Mouse (Mus musculus) 3134 (cell line): ENCODE measurements around the gene Angptl4.
A peak's percentile ranks its signal among the peaks of the same experiment; 100 is the strongest.

Experiments
- DNase-seq: peaks from one replicate; pipeline ENCODE4 v3.0.0-alpha.2; 2011; ENCODE audit warnings: low spot score; ENCODE audit not compliant: insufficient read length; ENCODE audit errors: extremely low read depth

The Angptl4 gene

DNA sequence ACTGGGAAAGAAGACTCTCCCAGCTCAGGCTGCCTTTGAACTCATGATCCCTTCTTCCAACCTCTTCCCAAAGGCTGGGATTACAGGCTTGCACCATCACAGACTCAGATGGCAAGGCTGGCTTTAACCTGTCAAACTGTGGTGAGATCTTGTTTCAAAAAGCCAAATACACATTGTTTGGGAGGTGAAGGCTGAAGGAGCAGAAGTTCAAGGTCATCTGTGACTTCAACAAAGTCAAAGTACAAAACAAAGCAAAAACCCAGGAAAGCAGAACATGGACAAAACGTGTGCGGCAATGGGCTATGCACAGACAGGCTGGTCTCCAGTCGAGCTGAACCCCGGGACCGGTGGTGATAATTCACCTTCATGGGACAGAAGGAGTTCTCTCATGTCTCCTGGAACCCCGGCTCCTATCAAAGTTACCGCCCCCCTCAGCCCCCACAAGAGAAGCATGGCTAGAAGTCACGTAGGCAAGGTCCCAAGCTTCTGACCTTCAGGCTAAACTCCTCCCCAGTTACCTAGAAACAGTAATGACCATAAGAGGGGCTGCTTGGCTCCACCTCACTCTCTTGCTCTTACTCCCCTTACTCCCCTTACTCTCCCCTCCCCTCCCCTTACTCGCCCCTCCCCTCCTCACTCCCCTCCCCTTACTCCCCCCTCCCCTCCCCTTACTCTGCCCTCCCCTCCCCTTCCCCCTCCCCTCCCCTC is 25.7 kb upstream of the Angptl4 start:
- DNase-seq, result no peak

- DNase-seq, result no peak
These were observed 23.1 kb upstream of the Angptl4 start for GRCm38 (mm10) chr17:33804745-33805144.

GRCm38 (mm10) chr17:33804205-33804604 is 22.6 kb upstream of the Angptl4 start:
- DNase-seq, result no peak

- no peak for DNase-seq
These were observed 20.6 kb upstream of the Angptl4 start for GRCm38 (mm10) chr17:33802221-33802620.

DNA sequence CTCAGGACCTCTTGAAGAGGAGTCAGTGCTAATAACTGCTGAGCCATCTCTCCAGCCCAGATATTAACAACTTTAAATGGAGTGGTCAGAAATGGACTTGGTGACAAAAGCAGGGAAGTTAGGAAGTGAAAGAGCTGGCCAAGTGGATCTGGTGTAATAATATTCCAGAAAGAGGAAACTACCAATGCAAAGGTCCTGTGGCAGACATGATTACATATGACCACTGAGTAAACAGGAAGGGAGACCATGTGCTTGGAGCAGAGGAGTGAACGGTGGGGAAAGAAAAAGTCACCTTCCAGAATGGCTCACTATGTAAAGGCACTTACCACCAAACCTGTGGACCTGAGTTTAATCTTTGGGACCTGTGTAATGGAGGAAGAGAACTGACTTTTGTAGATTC is 17.6 kb upstream of the Angptl4 start:
- DNase-seq, result no peak

- no peak for DNase-seq
These were observed 16.7 kb upstream of the Angptl4 start for GRCm38 (mm10) chr17:33798306-33798705.

- no peak for DNase-seq
These were observed 7.1 kb upstream of the Angptl4 start for GRCm38 (mm10) chr17:33788732-33789131.

DNA sequence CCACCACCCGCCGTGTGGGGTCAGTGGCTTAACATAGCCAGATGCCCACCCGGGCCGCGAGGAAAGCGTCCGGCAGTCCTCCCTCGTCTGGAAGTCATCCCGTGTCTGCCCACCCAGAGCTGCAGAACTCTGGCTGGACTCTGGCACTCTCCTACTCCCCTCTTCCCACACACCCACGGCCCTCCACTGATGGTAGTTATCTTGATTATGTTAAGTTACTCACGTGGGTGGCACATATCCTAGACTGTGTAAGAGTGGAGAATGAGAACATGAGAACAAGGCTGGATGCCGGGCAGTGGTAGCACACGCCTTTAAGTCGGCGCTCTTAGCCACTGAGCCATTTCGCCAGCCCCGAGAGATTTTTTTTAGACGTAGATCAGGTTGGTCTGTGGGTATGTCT is 4.7 kb upstream of the Angptl4 start:
- no peak for DNase-seq

- DNase-seq, result no peak
These were observed 3.3 kb upstream of the Angptl4 start for GRCm38 (mm10) chr17:33784939-33785338.

DNA sequence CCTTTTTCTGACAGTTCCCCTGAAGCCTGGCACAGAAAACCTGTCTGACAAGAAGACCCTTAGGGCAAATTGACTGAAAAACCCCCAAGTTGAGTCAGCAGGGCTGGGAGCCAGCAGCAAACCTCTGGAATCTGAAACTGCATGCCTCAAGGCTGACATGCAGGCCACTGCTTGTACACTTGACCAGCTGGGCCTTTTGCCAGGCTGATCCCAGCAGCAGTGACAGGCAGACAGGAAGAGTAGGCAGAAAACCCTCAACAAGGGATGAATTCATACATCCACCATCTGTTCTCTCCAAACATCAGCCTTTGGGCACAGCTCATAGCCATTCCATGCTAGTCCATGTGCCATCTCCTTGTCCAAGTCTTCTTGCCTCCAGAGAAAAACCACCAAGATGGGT is 1.8 kb upstream of the Angptl4 start:
- peak; percentile 91 for DNase-seq

GRCm38 (mm10) chr17:33782067-33782466 is 437 bp upstream of the Angptl4 start:
- DNase-seq, result peak; percentile 40

DNA sequence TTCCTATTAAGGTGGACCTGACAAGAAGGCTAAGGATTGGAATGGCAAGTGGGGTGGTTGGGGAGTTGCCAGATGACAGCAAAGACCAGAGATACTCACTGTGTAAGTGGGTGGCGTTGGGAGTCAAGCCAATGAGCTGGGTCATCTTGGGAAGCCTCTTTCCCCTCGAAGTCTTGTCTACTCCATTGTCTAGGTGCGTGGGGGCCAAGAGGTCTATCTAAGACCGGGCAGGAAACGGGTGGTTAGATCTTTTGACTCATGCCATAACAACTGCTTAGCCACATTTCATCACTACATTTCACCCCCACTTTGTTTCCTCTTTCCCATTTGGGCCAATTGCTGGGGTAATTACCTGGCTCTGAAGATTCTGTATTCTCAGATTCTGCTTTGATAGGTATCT is 1.2 kb downstream of the Angptl4 start:
- peak; percentile 42 for DNase-seq

DNA sequence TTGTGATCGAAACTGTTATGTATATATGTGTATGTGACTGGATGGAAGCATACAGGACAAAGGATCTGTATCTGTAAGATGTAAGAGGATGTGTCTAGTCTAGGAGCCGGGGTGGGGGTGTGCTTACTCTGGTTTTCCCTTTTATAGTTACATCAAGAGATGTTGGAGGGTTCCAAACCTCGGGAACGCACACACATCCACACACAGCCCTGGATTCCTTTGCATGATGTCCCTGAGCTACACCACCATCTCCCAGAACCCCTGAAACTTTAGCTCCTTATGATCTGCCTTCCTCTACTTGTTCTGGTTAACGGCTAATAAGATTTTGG is 1.7 kb downstream of the Angptl4 start:
- DNase-seq, result no peak

DNA sequence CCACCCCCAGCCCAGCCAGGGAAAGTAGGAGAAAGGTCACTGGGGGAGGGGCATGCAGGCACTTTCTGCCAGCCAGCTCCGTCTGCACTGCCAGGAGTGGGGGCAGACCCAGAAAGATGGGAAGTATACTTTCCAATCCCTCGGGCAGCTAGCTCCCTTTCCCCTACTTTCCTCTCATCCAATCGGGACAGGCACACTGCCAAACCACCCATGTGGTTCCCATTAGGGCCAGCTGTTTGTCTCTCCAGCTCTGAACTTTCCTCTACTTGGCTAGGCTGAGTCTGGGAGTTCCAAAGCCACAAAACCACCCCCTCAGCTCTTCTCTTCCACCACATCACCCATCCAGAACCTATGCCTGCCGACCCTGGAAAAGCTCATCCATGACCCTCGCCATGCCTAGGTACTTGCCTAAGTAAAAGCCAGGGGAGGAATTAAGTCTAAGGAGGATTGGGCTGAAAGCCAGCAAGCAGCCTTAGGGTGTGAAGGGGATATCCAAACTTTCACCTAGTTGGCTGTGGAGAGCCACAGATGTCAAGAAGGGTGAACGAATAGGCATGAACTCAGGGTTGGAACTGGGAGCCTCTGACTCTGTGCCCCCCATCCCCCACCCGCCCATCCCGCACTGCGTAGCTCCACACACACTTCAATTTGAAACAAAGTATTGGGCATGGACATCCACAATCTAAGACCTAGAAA is 2.2 kb downstream of the Angptl4 start:
- peak; percentile 81 for DNase-seq

DNA sequence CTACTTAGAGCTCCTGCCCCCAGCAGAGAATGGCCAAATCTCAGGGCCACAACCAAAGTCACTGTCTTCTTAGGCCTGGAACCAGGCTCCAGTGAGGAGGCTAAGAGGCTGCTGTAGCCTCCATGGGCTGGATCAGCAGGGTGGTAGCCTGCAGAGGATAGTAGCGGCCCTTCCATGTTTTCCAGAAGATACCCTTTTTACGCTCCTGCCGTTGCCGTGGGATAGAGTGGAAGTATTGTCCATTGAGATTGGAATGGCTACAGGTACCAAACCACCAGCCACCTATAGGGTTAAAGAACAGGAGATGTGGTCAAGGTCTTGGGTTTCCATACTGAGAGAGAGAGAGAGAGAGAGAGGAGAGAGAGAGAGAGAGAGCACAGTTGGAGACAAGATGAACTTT is 6.3 kb downstream of the Angptl4 start:
- DNase-seq, result no peak

DNA sequence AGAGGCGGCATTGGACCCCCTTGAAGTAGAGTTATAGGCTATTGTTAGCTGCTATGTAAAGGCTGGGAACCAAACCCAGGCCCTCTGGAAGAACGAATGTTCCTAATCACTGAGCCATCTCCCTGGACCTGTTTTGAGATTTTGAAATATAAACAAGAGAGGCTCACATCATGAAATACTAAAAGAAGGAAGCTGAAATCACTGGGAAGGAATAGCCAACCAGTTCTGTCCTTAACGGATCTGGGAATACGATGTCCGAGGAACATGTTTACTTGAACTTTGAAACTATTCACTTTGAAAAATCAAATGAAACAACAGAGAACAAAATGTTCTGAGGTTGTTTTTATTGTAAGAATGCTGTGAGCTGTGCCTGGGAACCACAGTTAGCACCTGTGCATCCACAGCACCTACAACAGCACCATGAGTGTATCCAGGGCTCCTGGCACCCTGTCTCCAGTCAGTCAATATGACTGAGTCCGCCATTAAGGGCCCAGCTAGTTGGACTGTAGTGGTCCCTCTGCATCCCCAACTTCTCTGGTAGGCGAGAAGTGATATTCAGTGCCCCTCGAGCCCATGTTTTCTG is 7.0 kb downstream of the Angptl4 start:
- DNase-seq, result no peak

- DNase-seq, result no peak
These were observed 7.6 kb downstream of the Angptl4 start for GRCm38 (mm10) chr17:33773871-33774572.

DNA sequence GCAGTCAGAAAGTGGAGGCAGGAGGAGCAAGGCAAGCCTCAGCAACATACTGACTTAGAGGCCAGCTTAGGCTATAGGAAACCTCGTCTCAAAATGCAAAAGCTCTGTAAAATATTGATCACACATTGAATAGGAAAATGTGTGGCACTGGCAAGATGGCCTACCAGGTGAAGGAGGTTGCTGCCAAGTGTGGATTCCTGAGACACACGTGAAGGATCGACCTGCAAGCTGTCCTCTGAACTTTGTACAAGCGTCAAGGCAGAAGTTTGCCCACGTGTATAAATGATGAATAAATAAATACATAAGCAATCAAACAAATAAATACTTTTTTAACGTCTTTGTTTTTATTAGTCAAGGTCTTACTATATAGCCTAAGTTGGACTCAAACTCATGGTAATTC is 8.2 kb downstream of the Angptl4 start:
- DNase-seq, result no peak

- no peak for DNase-seq
These were observed 10.0 kb downstream of the Angptl4 start for GRCm38 (mm10) chr17:33771617-33772016.

DNA sequence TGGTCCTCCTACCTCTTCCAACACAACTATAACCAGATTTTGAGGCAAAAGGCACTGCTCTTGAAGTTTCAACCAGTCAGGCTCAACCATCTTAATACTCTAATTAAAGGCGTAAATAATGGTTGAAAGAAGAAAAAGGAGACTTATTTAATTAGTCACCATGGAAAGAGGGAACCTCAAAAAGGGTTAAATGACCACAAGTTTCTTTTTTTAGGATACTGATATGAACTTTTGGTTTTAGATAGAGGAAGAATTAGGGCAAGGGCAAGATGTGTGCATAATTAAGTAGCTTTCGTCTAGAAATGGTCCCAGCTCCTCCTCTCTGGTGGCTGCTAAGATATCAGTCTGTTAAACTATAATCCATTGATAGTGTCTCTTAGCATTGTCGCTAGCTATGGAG is 15.2 kb downstream of the Angptl4 start:
- no peak for DNase-seq
